Mouse (Mus musculus) ovary, postnatal 14 days (tissue): ENCODE measurements around the gene Nipsnap2.
A peak's percentile ranks its signal among the peaks of the same experiment; 100 is the strongest.
"Not testable (repeated sequence)": the region's sequence is repeated elsewhere in the genome, so short reads cannot be mapped to it uniquely, and the experiment has no call there.

ENCODE experiments used
- DNase-seq: peaks from one replicate; pipeline ENCODE4 v3.0.0; 2022; ENCODE audit warnings: low spot score

The Nipsnap2 gene

DNA sequence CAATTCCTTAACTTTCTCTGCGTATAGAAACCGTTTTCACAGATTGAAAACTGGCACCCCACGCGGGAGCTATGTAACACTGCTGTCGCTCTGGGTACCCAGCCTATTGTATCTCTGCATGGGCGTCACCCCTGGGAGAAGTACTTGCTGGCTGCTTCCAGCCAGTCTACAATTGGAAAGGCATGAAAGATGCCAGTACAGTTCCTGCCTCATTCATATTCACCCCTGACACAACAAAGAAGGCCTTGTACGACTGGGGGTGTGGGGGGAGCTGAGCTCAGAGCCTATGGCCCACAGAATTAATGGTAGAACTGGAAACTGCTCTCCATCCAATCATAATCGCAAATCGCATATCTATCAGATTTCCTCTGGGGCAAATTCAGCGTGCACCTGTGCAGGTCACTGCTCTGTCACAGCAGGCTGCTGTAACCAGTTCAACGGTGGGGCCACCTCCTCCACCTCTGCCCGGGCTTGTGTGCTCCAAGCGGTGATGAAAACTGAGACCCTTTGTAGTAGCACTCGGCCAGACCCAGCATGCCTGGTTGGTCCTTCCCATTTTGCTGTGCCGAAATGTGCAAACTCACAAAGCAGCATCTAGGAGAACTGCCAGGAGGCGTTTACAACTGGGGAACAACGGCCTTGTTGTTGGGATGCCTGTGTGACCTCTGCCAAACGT, 37.1 kb downstream of the Nipsnap2 start:
- DNase-seq: no peak

DNA sequence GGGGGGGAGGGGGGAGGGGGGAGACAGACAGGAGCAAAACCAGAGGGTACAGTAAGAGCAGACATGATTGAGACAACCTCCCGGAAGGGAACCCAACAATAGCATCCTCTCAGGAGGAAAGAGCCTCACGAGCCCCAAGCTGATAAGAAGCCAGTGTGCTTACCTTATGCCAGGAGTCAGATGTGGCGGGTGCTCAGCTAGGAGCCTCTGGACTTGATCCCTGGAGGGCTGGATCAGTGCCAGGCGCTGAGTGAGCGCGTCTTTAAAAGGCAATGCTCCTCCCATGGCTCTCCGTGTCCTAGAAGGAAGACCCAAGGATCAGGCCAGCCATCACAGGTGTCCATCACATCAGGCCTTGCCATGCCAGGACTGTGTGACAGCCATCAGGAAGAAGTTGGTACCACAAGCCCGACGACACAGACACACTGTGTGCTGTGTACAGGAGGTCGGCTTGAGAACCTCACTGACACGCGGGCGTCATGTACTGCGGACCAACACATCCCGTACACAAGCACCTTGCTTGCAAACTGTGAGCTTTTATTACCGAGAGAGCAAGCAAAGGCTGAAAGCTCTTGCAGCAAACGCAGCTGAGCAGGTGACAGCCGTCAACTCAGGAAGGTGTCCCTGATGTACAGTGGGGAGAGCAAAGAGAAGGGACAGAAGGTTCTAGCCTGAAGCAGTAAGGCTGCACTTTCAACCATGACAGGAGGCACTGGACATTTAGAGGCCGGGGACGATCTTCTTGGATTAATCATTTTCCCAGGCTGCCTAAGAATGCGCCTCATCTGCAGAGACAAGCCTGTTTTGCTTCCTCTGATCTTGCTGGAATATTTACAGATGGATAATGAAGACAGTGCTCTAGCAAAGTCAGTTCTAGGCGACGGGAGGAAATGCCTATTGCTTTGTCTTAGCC, 45.8 kb downstream of the Nipsnap2 start:
- no peak for DNase-seq

DNA sequence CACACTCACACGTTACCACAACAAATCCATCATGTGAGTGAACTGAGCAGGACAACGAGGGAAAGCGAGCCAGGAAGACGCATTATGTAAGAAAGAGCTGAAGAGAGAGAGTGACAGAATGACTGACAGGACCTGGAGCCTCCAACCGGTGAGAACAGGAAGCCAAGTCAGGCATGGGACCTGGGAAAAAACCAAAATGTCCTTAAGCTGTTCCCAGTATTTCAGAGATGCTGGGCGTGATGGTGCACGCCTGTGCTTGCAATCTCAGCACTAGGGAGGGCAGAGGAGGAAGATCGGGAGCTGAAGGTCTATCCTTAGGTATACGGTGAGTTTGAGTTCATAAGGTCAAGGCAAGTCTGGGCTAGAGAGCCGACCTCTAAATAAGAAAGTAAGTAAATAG, 47.6 kb downstream of the Nipsnap2 start:
- no peak for DNase-seq

DNA sequence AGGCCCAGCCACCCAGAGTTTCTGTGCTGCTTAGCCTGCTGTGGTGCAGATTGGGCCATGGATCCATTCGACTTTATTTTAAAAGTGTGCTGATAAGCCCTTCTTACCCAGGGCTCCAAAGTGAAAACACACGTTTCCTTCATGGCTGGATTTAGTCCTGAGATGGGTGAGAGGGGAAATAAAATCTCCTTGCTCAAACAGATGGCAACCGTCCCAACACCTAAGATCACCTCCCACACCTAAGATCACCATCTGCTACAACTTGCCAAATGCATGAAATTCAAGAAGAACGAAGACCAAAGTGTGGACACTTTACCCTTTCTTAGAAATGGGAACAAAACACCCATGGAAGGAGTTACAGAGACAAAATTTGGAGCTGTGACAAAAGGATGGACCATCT, 48.5 kb downstream of the Nipsnap2 start:
- DNase-seq: not testable (repeated sequence)

DNA sequence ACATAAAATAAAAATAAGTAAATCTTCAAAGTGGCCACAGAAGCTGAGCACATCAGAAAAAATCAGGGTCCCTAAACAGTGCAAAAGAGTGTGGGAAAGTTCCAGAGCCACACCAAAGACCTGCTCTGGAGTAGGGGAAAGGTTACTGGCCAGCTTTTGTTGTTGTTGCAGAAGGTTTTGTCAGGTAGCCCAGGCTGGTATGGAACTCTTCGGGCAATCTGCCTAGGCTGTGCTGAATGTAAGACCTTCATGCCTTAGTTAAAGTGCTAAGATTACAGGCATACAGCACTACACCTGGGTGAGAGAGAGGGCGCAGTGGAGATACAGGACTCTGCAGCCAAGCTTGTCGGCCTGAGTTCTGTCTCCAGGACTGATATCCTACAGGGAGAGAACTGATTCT, 49.8 kb downstream of the Nipsnap2 start:
- no peak for DNase-seq

DNA sequence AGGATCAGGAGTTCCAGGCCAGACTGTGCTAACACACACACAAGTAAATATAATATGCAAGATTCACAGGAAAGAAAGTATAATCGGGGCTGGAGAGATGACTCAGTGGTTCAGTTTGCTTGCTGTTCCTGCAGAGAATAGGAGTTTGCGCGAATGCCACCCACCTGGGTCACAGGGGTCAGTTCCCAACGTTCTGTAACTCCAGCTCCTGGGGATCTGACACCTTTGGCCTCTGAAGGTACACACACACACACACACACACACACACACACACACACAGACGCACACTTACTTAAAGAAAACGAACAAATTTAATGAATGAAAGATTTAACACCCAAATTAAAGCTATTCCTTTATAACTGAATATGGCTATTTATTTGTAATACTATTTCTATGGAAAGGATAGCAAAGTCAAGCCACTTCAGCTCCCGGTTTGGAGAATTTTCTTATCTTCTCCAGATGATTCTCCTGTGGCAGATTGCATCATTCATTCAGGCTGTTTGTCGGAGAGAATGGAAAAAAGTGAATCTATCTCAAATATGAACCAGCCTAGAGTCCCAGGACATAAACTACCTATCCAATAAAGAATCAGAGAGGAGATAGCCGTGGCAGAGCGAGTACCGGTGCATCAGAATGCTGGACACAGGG, 53.6 kb downstream of the Nipsnap2 start:
- DNase-seq: no peak

DNA sequence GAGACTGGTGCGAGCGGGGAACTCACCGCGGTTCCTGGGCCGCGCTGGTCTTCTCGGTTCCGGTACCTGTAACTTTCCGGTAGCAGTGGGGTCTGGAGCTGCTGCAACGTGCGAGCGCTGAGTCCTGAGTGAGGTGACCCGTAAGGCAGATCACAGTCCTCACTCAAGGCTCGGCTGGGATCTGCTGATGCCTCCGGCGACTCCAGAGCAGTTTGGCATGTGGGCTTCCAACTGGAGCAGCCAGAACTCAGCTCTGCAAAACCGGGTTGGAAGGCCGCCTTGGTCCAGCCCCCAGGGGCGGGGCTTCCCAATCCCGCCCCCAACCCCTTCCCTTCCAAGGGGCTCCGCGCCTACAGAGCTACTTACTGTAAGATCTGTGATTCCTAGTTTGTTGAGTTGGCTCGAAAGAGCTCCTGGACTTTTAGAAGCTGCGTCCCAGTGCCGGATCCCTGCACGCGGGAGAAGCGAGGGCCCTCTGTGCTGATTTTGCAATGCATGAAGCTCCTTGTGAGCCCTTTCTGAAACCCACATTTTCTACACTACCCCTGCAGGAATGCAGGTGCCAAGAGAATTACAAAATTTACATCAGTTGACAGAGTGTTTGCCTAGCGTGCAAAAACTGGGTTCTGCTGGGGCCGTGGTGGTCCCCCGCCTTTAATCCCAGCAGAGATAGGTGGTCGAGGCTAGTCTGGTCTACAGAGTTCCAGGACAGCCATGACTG, 54.3 kb downstream of the Nipsnap2 start:
- peak; percentile 75 for DNase-seq

DNA sequence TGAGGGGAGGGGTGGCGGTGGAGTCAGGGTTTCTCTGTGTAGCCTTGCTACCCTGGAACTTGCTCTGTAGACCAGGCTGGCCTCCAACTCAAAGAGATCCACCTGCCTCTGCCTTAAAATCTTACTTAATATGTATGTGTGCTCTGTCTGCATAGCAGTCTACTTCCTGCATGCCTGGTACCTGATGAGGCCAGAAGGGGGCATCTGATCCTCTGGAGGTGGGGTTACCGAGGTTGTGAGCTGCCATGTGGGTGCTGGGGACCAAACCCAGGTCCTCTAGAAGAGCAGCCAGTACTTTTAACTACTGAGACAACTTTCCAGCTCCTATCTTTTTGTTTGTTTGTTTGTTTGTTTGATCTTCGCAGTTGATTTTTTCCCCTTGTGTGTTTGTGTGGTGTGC, 55.3 kb downstream of the Nipsnap2 start:
- no peak for DNase-seq

DNA sequence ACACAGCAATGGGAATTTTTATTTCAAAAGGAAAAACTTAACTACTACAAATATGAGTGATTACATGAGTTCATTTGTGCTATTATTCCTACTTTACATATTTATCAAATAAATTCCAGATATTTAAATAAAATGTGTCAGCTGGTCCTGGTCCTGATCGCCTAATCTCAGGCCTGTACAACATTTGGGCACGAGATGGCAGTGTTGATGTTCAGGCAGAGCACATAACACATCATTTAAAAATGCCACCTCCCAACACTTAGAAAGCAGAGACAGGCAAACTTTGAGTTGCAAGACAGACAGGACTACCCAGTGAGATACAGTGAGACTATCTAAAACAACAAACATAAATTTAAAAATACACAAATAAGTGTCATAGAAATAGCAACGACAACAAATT, 57.3 kb downstream of the Nipsnap2 start:
- no peak for DNase-seq

DNA sequence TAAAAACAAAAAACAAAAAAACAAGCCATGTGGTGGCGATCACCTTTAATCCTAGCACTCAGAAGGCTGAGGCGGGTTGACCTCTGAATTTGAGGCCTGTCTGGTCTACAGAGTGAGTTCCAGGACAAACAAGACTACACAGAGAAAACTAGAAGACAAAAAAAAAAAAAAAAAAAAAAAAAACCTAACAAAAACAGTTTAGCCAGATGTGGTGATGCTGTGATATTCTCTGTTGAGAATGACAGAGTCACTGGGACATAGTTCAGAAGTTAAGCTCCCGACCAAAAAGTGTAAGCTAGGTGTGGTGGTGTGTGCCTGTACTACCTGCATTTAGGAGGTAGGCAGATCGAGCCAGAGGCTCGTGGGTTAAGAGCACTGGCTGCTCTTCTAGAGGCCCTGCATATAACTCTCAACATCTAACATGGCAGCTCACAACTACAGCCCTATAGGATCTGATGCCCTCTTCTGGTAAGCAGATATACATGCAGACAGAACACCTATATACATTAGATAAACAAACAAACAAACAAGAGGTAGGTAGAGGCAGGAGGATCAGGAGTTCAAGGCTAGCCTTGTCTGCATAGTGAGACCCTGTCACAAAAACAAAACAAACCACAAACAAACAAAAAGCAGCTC, 60.5 kb downstream of the Nipsnap2 start:
- DNase-seq: no peak

DNA sequence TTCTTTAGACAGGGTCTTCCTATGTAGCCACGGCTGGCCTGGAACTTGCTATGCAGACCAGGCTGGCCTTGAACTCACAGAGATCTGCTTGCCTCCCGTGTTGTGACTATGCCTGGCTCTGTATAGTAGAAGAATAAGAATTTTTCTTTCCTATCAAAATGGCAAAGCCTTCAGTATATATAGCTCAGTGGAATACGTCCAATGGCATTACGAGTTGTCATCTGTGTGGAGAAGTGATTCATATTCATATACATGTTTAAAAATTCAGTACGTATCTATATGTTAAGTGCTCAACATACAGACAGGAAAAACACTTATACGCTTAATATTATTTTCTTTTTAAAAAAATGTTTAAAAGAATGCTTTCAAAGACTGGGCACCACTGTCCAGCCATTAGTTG, 61.3 kb downstream of the Nipsnap2 start:
- DNase-seq: no peak

DNA sequence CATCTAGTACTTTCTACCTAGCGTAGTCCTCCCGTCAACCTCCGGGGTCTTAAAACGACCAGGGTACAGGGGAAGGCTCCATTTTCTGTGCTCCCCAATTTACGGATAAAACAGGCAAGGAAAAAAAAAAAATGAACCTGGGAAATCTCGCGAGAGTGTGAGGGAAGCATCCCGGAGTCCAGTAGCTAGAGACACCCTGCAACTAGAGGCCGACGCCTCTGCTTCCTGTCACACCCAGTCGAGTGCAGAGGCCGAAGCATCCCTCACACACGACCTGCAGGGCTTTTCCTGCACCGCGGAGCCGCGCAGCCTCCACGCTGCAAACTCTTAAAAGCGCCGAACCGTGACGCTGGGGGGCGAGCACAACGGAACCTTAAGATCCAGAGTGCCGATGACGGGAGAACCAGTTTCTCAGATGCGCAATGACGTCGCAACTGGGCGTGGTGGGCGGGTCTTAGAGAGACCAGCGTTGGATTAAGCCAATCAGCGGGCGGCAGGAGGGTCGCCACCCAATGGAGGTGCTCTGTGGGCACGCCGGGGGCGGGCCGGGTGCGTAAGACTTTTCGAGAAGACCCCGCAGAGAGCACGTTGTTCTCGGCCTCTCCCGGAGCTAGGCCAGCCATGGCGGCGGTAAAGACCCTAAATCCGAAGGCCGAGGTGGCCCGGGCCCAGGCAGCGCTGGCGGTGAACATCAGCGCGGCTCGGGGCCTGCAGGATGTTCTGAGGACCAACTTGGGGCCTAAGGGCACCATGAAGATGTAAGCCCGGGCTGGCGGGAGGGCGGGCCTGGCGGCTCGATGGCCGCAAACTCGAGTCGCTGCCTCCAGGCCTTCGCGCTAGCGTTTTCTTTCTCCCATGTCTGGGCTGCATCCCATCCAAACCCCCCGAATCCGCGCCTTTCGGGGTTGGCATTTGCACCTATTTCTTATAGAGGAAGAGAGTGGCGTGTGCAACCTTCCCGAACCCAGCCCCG, 62.2 kb downstream of the Nipsnap2 start, which contains the start of gene Psph:
Psph (minus strand) TSS at position 632 of the 973 bp plus-strand sequence.
- DNase-seq: peak; percentile 88

DNA sequence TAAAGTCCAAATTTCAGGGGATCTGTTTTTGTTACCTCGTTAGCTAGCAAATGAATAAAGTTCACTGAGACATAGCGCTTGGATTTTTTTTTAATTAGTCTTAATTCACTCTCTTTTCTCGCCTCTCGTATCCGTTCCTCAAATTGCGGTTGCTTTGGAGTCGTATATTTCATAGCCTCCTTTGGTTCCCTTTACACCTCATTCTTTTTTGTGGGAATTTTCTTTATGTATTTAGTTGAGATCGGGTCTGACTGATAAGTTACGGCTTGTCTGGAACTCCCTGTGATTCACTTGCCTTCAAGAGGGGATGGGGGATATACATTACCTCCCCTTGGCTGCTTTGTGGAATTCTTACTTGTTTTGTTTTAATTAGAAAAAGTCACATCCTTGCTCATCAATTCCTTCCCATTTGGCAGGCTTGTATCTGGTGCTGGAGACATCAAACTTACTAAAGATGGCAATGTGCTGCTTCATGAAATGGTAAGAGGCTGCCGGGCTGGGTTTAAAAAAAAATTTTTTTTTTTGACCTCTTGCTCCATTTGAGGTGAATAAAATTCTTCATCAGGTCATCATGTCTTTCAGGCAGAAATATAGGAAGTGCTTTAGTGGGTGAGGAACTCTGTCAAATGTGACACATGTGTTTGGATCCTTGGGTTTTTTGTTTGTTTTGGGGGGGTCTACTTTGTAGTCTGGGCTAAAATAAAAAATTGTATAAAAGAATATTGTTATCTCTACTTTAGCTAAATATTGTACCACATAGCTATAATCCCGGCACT, 63.1 kb downstream of the Nipsnap2 start:
- no peak for DNase-seq

DNA sequence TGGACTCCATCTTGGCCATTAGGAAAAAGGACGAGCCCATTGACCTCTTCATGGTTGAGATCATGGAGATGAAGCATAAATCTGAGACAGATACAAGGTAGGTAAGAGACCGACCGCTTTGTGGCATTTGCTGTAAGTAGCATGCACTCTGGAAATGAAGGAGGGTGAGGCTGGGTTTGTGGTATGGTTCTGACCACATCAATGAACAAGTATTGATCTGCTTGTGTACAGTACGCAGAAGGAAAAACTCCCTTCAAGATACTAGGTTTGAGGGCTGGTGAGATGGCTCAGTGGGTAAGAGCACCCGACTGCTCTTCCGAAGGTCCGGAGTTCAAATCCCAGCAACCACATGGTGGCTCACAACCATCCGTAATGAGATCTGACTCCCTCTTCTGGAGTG, 65.7 kb downstream of the Nipsnap2 start:
- not testable (repeated sequence) for DNase-seq
